Mouse (Mus musculus) liver, embryonic 14.5 days (tissue): ENCODE results near the gene Chd2.

ENCODE experiments used
- CTCF ChIP-seq: IDR thresholded peaks from 2 replicates; pipeline ENCODE4 v1.5.1; 2016; ENCODE audit warnings: antibody characterized with exemption, low read depth, control low read depth
- EP300 ChIP-seq: IDR thresholded peaks from 2 replicates; pipeline ENCODE4 v1.6.1; 2016; ENCODE audit warnings: antibody characterized with exemption, low read depth

- TF ChIP-seq CTCF (no peak), EP300 (no peak)
These were observed 8.7 kb downstream of the Chd2 start for GRCm38 (mm10) chr7:73532916-73533315.
